Mouse (Mus musculus) midbrain, embryonic 16.5 days (tissue): ENCODE data around the gene Krt36. TPM values are rescaled to one million over a fixed set of nuclear protein-coding genes. Genes with fewer than 3 reads are reported as not detected.

Source experiments
- ATAC-seq: fragments of 200-750 bp; cut with Nextera tagmentation; 2 replicates; pipeline ENCODE4 v1.8.0; 2017; ENCODE audit warnings: moderate TSS enrichment
- H3K27ac ChIP-seq: fragments of 300-500 bp; sonication (generic); 2 replicates; pipeline ENCODE4 v1.5.1; 2014; ENCODE audit warnings: mild to moderate bottlenecking, low read length, mixed read lengths
- H3K27me3 ChIP-seq: fragments of 300-500 bp; sonication (generic); 2 replicates; pipeline ENCODE4 v1.6.1; 2014; ENCODE audit warnings: low read depth, low read length, mixed read lengths; ENCODE audit not compliant: control insufficient read depth, insufficient read depth
- H3K36me3 ChIP-seq: fragments of 300-500 bp; sonication (generic); 2 replicates; pipeline ENCODE4 v1.6.1; 2014; ENCODE audit warnings: mild to moderate bottlenecking, low read length, moderate library complexity, mixed read lengths; ENCODE audit not compliant: control insufficient read depth, insufficient read depth
- H3K4me1 ChIP-seq: fragments of 300-500 bp; sonication (generic); 2 replicates; pipeline ENCODE4 v1.6.1; 2014; ENCODE audit warnings: mild to moderate bottlenecking, low read length, mixed read lengths; ENCODE audit not compliant: control insufficient read depth, insufficient read depth
- H3K4me2 ChIP-seq: fragments of 300-500 bp; sonication (generic); 2 replicates; pipeline ENCODE4 v1.6.1; 2014; ENCODE audit warnings: mild to moderate bottlenecking, low read length, mixed read lengths
- H3K4me3 ChIP-seq: fragments of 300-500 bp; sonication (generic); 2 replicates; pipeline ENCODE4 v1.5.1; 2014; ENCODE audit warnings: low read depth, mild to moderate bottlenecking, low read length, moderate library complexity, mixed read lengths
- H3K9ac ChIP-seq: fragments of 300-500 bp; sonication (generic); 2 replicates; pipeline ENCODE4 v1.6.1; 2014; ENCODE audit warnings: low read depth, low read length, mixed read lengths
- H3K9me3 ChIP-seq: fragments of 300-500 bp; sonication (generic); replicated peaks from 2 replicates; pipeline ENCODE4 v1.6.1; 2014; ENCODE audit warnings: mild to moderate bottlenecking, low read length, mixed read lengths; ENCODE audit not compliant: control insufficient read depth, poor library complexity, severe bottlenecking
- WGBS: fragments of 180-500 bp; shearing (Covaris S2); extraction: QIAGEN DNeasy Blood & Tissue Kit; methylation state at CpG from one replicate; pipeline ENCODE4 v1.1.7; 2014; 5-methylcytosine and 5-hydroxymethylcytosine counted together
- polyA plus RNA-seq: library from polyadenylated mRNA; unstranded; fragments of >200 nt; fragmentation: Nextera tagmentation; extraction: Ambion mirVana; gene quantifications from 2 replicates; pipeline ENCODE4 v1.2.1, GENCODE M21; 2015

The Krt36 gene
- not detected in 2 replicates for polyA plus RNA-seq

GRCm38 (mm10) chr11:100105576-100106122 lies at the start of gene Krt36:
Gene Krt36, minus strand, starts transcription at chr11:100105626.
- Histone ChIP-seq H3K4me3 (no peak within 1 kb of the TSS), H3K36me3 (no peaks in the 10 kb centered on the region), H3K27ac (no peak within 1 kb of the TSS), H3K4me2 (no peak within 1 kb of the TSS), H3K9me3 (no peaks in the 10 kb centered on the region), H3K9ac (no peak within 1 kb of the TSS), H3K4me1 (no peaks in the 10 kb centered on the region), H3K27me3 (no peaks in the 10 kb centered on the region)
- 87% methylated on average over 6 of the region's 6 CpGs for WGBS
- ATAC-seq: no peak

GRCm38 (mm10) chr11:100148615-100149330 lies 43.3 kb upstream of the Krt36 start, which contains the start of gene Krt19:
Gene Krt19, minus strand, starts transcription at chr11:100148665.
- ATAC-seq: no peak
- Histone ChIP-seq H3K9me3 (no peaks in the 10 kb centered on the region), H3K4me2 (no peak within 1 kb of the TSS), H3K4me1 (peaks cover 11% of the 10 kb centered on the region), H3K27ac (no peak within 1 kb of the TSS), H3K27me3 (peaks cover 23% of the 10 kb centered on the region), H3K4me3 (no peak within 1 kb of the TSS), H3K9ac (no peak within 1 kb of the TSS), H3K36me3 (no peaks in the 10 kb centered on the region)
- 44% methylated on average over 9 of the region's 9 CpGs for WGBS

GRCm38 (mm10) chr11:100147566-100148353 lies 42.3 kb upstream of the Krt36 start:
- ATAC-seq: no peak
- no peak overlapping the region for H3K4me3 ChIP-seq
- H3K9me3 ChIP-seq: no peaks in the 10 kb centered on the region
- H3K4me1 ChIP-seq: peaks cover 11% of the 10 kb centered on the region
- H3K27me3 ChIP-seq: peaks cover 23% of the 10 kb centered on the region
- H3K27ac ChIP-seq: no peak overlapping the region
- WGBS: 87% methylated on average over 5 of the region's 5 CpGs
- H3K4me2 ChIP-seq: no peak overlapping the region
- no peaks in the 10 kb centered on the region for H3K36me3 ChIP-seq
- H3K9ac ChIP-seq: no peak overlapping the region

GRCm38 (mm10) chr11:100145858-100146560 lies 40.6 kb upstream of the Krt36 start:
- 3% methylated on average over 13 of the region's 13 CpGs for WGBS
- H3K36me3 ChIP-seq: no peaks in the 10 kb centered on the region
- no peak for ATAC-seq
- H3K9me3 ChIP-seq: no peaks in the 10 kb centered on the region
- H3K4me2 ChIP-seq: peak overlapping the region; percentile 67
- no peak overlapping the region for H3K27ac ChIP-seq
- H3K9ac ChIP-seq: no peak overlapping the region
- peaks cover 23% of the 10 kb centered on the region for H3K27me3 ChIP-seq
- peaks cover 11% of the 10 kb centered on the region for H3K4me1 ChIP-seq
- H3K4me3 ChIP-seq: peak overlapping the region; percentile 34

- Histone ChIP-seq H3K4me3 (peak overlapping the region; percentile 34), H3K36me3 (no peaks in the 10 kb centered on the region), H3K9me3 (no peaks in the 10 kb centered on the region), H3K9ac (peak overlapping the region; percentile 18; the same call in 1 of the 2 replicates), H3K27ac (no peak overlapping the region), H3K4me2 (peak overlapping the region; percentile 67), H3K27me3 (peaks cover 23% of the 10 kb centered on the region), H3K4me1 (peaks cover 11% of the 10 kb centered on the region)
- 0% methylated on average over 20 of the region's 20 CpGs for WGBS
- ATAC-seq: no peak
Measured at GRCm38 (mm10) chr11:100145104-100145503, 39.7 kb upstream of the Krt36 start.

GRCm38 (mm10) chr11:100140966-100141365 lies 35.5 kb upstream of the Krt36 start:
- Histone ChIP-seq H3K4me3 (no peak overlapping the region), H3K4me1 (peaks cover 13% of the 10 kb centered on the region), H3K36me3 (no peaks in the 10 kb centered on the region), H3K9ac (no peak overlapping the region), H3K9me3 (no peaks in the 10 kb centered on the region), H3K27me3 (peaks cover 21% of the 10 kb centered on the region), H3K27ac (no peak overlapping the region), H3K4me2 (no peak overlapping the region)
- ATAC-seq: no peak
- 87% methylated on average over 21 of the region's 21 CpGs for WGBS

GRCm38 (mm10) chr11:100139391-100139790 lies 34.0 kb upstream of the Krt36 start:
- ATAC-seq: no peak
- H3K4me3 ChIP-seq: no peak overlapping the region
- H3K27ac ChIP-seq: no peak overlapping the region
- no peaks in the 10 kb centered on the region for H3K36me3 ChIP-seq
- 75% methylated on average over 2 of the region's 2 CpGs for WGBS
- 0 out of 2 replicates have a peak, but pooled peaks cover 3% of the 10 kb centered on the region for H3K4me1 ChIP-seq
- no peaks in the 10 kb centered on the region for H3K9me3 ChIP-seq
- H3K27me3 ChIP-seq: peaks cover 6% of the 10 kb centered on the region
- H3K9ac ChIP-seq: no peak overlapping the region
- no peak overlapping the region for H3K4me2 ChIP-seq

GRCm38 (mm10) chr11:100138809-100139208 lies 33.4 kb upstream of the Krt36 start:
- 0 out of 2 replicates have a peak, but pooled peaks cover 3% of the 10 kb centered on the region for H3K4me1 ChIP-seq
- no peak overlapping the region for H3K4me2 ChIP-seq
- 47% methylated on average over 7 of the region's 7 CpGs for WGBS
- no peak overlapping the region for H3K27ac ChIP-seq
- H3K9me3 ChIP-seq: no peaks in the 10 kb centered on the region
- ATAC-seq: no peak
- H3K4me3 ChIP-seq: no peak overlapping the region
- H3K9ac ChIP-seq: no peak overlapping the region
- peaks cover under 1% of the 10 kb centered on the region for H3K27me3 ChIP-seq
- no peaks in the 10 kb centered on the region for H3K36me3 ChIP-seq
